Mouse (Mus musculus): ENCODE data around the gene Eif4e1b.

The Eif4e1b gene

GRCm38 (mm10) chr13:54783698-54784097, at the start of gene Eif4e1b:
TSS of gene Eif4e1b (plus strand) at chr13:54783998.
- no peak for DNase-seq (ENCODE audit: low spot score)

GRCm38 (mm10) chr13:54736931-54737330, 46.9 kb upstream of the Eif4e1b start:
- no peak for DNase-seq (ENCODE audit: low spot score)

- peak; percentile 35 for DNase-seq (ENCODE audit: low spot score)
These were observed 46.1 kb upstream of the Eif4e1b start for GRCm38 (mm10) chr13:54737488-54738212.

- peak; percentile 14 for DNase-seq (ENCODE audit: low spot score)
These were observed 45.6 kb upstream of the Eif4e1b start for GRCm38 (mm10) chr13:54738213-54738601.

GRCm38 (mm10) chr13:54746110-54746509, 37.7 kb upstream of the Eif4e1b start:
- no peak for DNase-seq (ENCODE audit: low spot score)

- no peak for DNase-seq (ENCODE audit: low spot score)
These were observed 36.9 kb upstream of the Eif4e1b start for GRCm38 (mm10) chr13:54746896-54747295.

GRCm38 (mm10) chr13:54748190-54748589, 35.6 kb upstream of the Eif4e1b start:
- DNase-seq (ENCODE audit: low spot score), result no peak

- no peak for DNase-seq (ENCODE audit: low spot score)
These were observed 35.1 kb upstream of the Eif4e1b start for GRCm38 (mm10) chr13:54748721-54749060.

- peak; percentile 81 for DNase-seq (ENCODE audit: low spot score)
These were observed 34.5 kb upstream of the Eif4e1b start for GRCm38 (mm10) chr13:54749061-54749863.

- DNase-seq (ENCODE audit: low spot score), result no peak
These were observed 33.9 kb upstream of the Eif4e1b start, which contains the start of gene Gprin1 for GRCm38 (mm10) chr13:54749864-54750411. TSS of gene Gprin1 (minus strand) at chr13:54749874.

- DNase-seq (ENCODE audit: low spot score), result peak; percentile 70
These were observed 33.1 kb upstream of the Eif4e1b start for GRCm38 (mm10) chr13:54750699-54751098.

- no peak for DNase-seq (ENCODE audit: low spot score)
These were observed 31.1 kb upstream of the Eif4e1b start for GRCm38 (mm10) chr13:54752656-54753055.

GRCm38 (mm10) chr13:54753733-54754132, 30.1 kb upstream of the Eif4e1b start:
- DNase-seq (ENCODE audit: low spot score), result no peak

GRCm38 (mm10) chr13:54754169-54755080, 29.4 kb upstream of the Eif4e1b start:
- no peak for DNase-seq (ENCODE audit: low spot score)

- DNase-seq (ENCODE audit: low spot score), result no peak
These were observed 28.5 kb upstream of the Eif4e1b start for GRCm38 (mm10) chr13:54755201-54755830.

GRCm38 (mm10) chr13:54756156-54756712, 27.6 kb upstream of the Eif4e1b start:
- no peak for DNase-seq (ENCODE audit: low spot score)

GRCm38 (mm10) chr13:54757093-54757830, 26.5 kb upstream of the Eif4e1b start:
- no peak for DNase-seq (ENCODE audit: low spot score)

- peak; percentile 94 for DNase-seq (ENCODE audit: low spot score)
These were observed 25.6 kb upstream of the Eif4e1b start for GRCm38 (mm10) chr13:54758045-54758755.

- peak; percentile 31 for DNase-seq (ENCODE audit: low spot score)
These were observed 24.9 kb upstream of the Eif4e1b start for GRCm38 (mm10) chr13:54758756-54759470.

Measured in retina, embryonic 14.5 days (tissue).